Mouse (Mus musculus): Measurements from ENCODE around the gene C1s1.

DNA sequence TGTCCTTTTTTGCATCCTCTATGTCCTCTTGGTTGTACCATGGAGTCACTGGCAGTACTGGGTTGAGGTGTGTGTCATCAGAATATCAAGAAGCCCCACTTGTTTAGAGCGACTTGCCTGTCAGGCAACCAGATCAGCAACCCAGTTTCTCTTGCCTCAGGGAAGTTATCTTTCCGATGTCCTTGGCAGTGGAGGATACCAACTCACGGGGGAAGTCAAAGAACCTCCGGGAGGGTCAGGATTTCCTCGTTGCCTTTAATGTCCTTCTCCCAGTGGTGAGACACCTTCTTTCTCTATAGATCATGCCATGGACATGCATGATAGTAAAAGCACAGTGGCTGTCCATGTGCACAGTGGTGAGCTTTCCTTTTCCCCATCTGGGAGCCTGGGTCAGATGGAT, 40.1 kb downstream of the C1s1 start:
- no peak for TF ChIP-seq CTCF (IDR thresholded peaks at IDR 0.05; ENCODE audit: low read depth)
- TF ChIP-seq EP300 (optimal IDR thresholded peaks at IDR 0.05) = no peak
